ENCODE assay signal across 20 mouse cellular contexts in the genomic region with DNA sequence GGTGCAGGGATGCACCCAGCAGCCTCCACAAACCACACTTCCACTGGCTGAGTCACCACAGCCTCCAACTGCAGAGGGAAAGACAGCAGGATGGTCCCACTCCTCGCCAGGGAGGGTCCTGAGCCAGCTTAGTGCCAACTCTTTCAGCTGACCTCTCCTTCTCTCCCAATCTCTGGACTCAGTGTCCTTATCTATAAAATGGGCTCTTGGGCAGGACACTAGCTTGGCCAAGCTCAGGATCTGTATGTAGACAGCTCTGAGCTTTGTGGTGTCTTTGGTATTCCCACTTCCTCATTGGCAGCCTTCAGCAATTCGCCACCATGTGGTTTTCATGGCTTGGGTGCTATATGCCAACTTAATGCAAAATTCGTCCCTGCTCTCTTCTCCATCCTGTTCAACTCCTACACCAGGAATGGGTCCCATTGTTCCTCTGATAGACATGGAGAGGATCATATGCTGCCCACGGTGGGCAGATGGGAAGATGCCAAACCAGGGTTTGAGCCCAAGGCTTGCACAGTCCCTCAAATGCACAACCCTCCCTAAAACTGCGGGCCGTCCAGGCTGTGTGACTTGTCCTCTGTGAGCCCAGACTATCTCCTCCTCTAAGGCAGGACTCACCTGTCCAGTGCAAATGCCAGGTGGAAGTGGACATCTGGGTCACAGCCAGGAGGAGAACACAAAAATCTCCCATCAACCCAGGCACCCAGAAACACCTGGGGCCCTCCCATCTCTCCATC. TPM values are rescaled to one million over a fixed set of nuclear protein-coding genes. Genes with fewer than 3 reads are reported as not detected.
DNase-seq lines count a peak whose midpoint lies in the region; TF ChIP-seq lines count a peak whose summit lies in the region.
"Had no signal": no experiment of that assay in that cellular context is flagged by ENCODE, and none has a peak within 500 bp of the region (broad histone marks: within the 10 kb centered on the region; RNA-seq: fewer than 3 reads in every experiment).

No protein-coding gene starts in this region.

- H3K79me3 ChIP-seq in C2C12 (ENCODE audit: low read depth): peaks cover 3% of the 10 kb centered on the region

- intact Hi-C loops in left cerebral cortex, postnatal 4 days (cut with DNase I): no loop called here

- no peaks in the 10 kb centered on the region for H3K36me3 ChIP-seq in C2C12 (ENCODE audit: control insufficient read depth, insufficient read depth)
- H3K36me3 ChIP-seq: heart, embryonic 15.5 days; hindbrain, embryonic 13.5 days; neural tube, embryonic 12.5 days had no signal

- peaks cover 7% of the 10 kb centered on the region for H3K79me2 ChIP-seq in C2C12 (ENCODE audit: control insufficient read depth, insufficient read depth)

- H3K27me3 ChIP-seq in C2C12 (ENCODE audit: control insufficient read depth, insufficient read depth, insufficient read length): no peaks in the 10 kb centered on the region
- H3K27me3 ChIP-seq: hindbrain, embryonic 13.5 days; midbrain, embryonic 13.5 days; neural tube, embryonic 12.5 days had no signal

- no peak overlapping the region for H3K4me3 ChIP-seq in C2C12 (ENCODE audit: insufficient read depth, poor library complexity, severe bottlenecking)
- H3K4me3 ChIP-seq: erythroblast, embryonic 14.5 days; heart, embryonic 15.5 days; hindbrain, embryonic 13.5 days; midbrain, embryonic 13.5 days; neural tube, embryonic 12.5 days had no signal

- no peak for TF ChIP-seq CTCF in C2C12 (IDR thresholded peaks at IDR 0.05; ENCODE audit: control insufficient read depth, insufficient read depth, insufficient read length)

- peak; percentile 34 to 35 for DNase-seq in cerebellum, postnatal 14 days
- no peak for DNase-seq in cerebellum, postnatal 4 days (ENCODE audit: low spot score in 2 of 2)
- DNase-seq in layer of hippocampus, adult 9-10 months (ENCODE audit: low spot score): peak; percentile 43
- no peak for DNase-seq in layer of hippocampus, postnatal 10 days (ENCODE audit: low spot score in 2 of 2)
- peak; percentile 33 for DNase-seq in left cerebral cortex, postnatal 4 days
- no peak for DNase-seq in lung, postnatal 4 days
- DNase-seq in adrenal gland, adult (ENCODE audit: inconsistent age in 2 of 2, low spot score in 1 of 2): no peak
- DNase-seq: gastrocnemius, postnatal 36 days; kidney, adult 2 months; retina, postnatal 1 day; thymus, postnatal 25 days had no signal

- no peak overlapping the region for H3ac ChIP-seq in C2C12 (ENCODE audit: control insufficient read depth, insufficient read length, low read depth)

TF ChIP-seq in C2C12, 6 proteins besides CTCF, POLR2A, EP300 and RAD21:
- TF ChIP-seq MAX (IDR thresholded peaks at IDR 0.05) (peak; percentile 61), MYOD1 (IDR thresholded peaks at IDR 0.05; ENCODE audit: control insufficient read depth, insufficient read length, low read depth) (peak; percentile 13), USF1 (IDR thresholded peaks at IDR 0.05; ENCODE audit: low read depth) (no peak)

RNA-seq across cellular contexts. Expression of gene Serinc2, which starts 8.2 kb away (rescaled TPM):
- 1 to 10 TPM; 6.3 to 6.4 TPM for total RNA-seq in layer of hippocampus, postnatal 10 days (2021)
- 37.7 TPM for polyA plus RNA-seq in C2C12 (2012; fragmentation: generic; extraction: Trizol)
- total RNA-seq in left cerebral cortex, postnatal 4 days (2021): 1 to 10 TPM; 8.5 to 9.2 TPM
- polyA plus RNA-seq: erythroblast, embryonic 14.5 days had no signal

RNA-seq across cellular contexts. Expression of gene Fabp3, which starts 37.6 kb away (rescaled TPM):
- total RNA-seq in layer of hippocampus, postnatal 10 days (2021): 100 to 1,000 TPM; 142 to 168 TPM
- polyA plus RNA-seq in C2C12 (2012; fragmentation: generic; extraction: Trizol): 14.5 TPM
- 100 to 1,000 TPM; 192 to 199 TPM for total RNA-seq in left cerebral cortex, postnatal 4 days (2021)
- polyA plus RNA-seq: erythroblast, embryonic 14.5 days had no signal

RNA-seq across cellular contexts. Expression of gene Gm10570, which starts 37.7 kb away (rescaled TPM):
- not detected for total RNA-seq in layer of hippocampus, postnatal 10 days (2021)
- polyA plus RNA-seq in C2C12 (2012; fragmentation: generic; extraction: Trizol): not detected
- 1 to 10 TPM; 1.0 to 1.7 TPM for total RNA-seq in left cerebral cortex, postnatal 4 days (2021)
- total RNA-seq: adrenal gland, adult 18-20 months had no signal
- polyA plus RNA-seq: erythroblast, embryonic 14.5 days; lung, embryonic 16.5 days; neural tube, embryonic 12.5 days had no signal

RNA-seq across cellular contexts. Expression of gene Gm853, which starts 48.6 kb away (rescaled TPM):
- total RNA-seq in layer of hippocampus, postnatal 10 days (2021): not detected
- not detected for polyA plus RNA-seq in C2C12 (2012; fragmentation: generic; extraction: Trizol)
- not detected for total RNA-seq in left cerebral cortex, postnatal 4 days (2021)
- total RNA-seq: adrenal gland, adult 18-20 months; gastrocnemius, postnatal 36 days had no signal
- polyA plus RNA-seq: erythroblast, embryonic 14.5 days; heart, embryonic 15.5 days; large intestine, adult 2 months; lung, embryonic 16.5 days; neural tube, embryonic 12.5 days had no signal

Comparison
In these comparisons a context has a peak if more than half of its experiments do, and no peak if none do; other contexts are left out.
1. DNase-seq: peak in cerebellum, postnatal 14 days (2 of 2), layer of hippocampus, adult 9-10 months (single experiment) and left cerebral cortex, postnatal 4 days (single experiment); none in cerebellum, postnatal 4 days (0 of 2), layer of hippocampus, postnatal 10 days (0 of 2), lung, postnatal 4 days (0 of 2) and adrenal gland, adult (0 of 2).